Mouse (Mus musculus): ENCODE results near the gene Smim11. TPM values are rescaled to one million over a fixed set of nuclear protein-coding genes. Genes with fewer than 3 reads are reported as not detected.

The Smim11 gene
- total RNA-seq (2014; rRNA removed; ENCODE audit: low replicate concordance) (12.3 and 17.5 TPM in 2 replicates), polyA plus RNA-seq (2015; fragmentation: Nextera tagmentation; extraction: Ambion mirVana) (165 and 187 TPM in 2 replicates)

- TF ChIP-seq EP300 (IDR thresholded peaks at IDR 0.05; ENCODE audit: low read depth) (no peak), CTCF (IDR thresholded peaks at IDR 0.05; ENCODE audit: low read depth) (no peak)
- peak; percentile 92 for ATAC-seq (ENCODE audit: insufficient read depth, low read depth)
- DNase-seq (ENCODE audit: low spot score) = peak; percentile 98
- Histone ChIP-seq H3K9me3 (replicated peaks; ENCODE audit: control insufficient read depth, low read length) (no peaks in the 10 kb centered on the region), H3K4me3 (ENCODE audit: low read depth, low read length) (peak within 1 kb of the TSS; percentile 75), H3K27ac (ENCODE audit: low read depth) (peak within 1 kb of the TSS; percentile 89), H3K9ac (replicated peaks; ENCODE audit: low read depth, low read length) (peak within 1 kb of the TSS; percentile 74), H3K27me3 (ENCODE audit: control insufficient read depth, insufficient read depth, low read length) (no peaks in the 10 kb centered on the region), H3K36me3 (replicated peaks; ENCODE audit: control insufficient read depth, insufficient read depth, low read length) (peaks cover 8% of the 10 kb centered on the region), H3K4me2 (ENCODE audit: low read depth, low read length) (peak within 1 kb of the TSS; percentile 78), H3K4me1 (ENCODE audit: control insufficient read depth, insufficient read depth) (peaks cover 27% of the 10 kb centered on the region)
- WGBS = 6% methylated on average over 32 of the region's 32 CpGs
Observed at GRCm38 (mm10) chr16:92300649-92301411, at the start of gene Smim11. Gene Smim11 (plus strand): TSS chr16:92301286.

DNA sequence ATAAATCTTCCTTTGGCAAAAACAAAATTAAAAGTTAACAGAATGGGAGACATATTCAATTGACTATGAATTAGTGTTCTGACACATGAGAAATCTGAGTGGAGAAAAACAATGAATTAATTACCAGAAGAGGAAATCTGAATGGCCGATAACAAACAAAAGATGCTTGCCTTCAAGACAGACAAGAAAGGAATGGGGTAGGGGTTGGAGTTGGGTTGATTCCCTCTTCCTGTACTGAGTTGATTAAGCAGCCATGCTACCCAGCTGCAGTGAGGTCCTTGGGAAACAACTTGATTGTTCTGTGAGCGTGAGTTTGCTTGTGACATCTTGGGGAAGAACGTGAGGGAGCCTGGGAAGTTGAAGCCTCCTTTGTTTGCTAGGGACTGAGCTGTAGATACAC lies 46.8 kb upstream of the Smim11 start:
- ATAC-seq (ENCODE audit: insufficient read depth, low read depth) (no peak), DNase-seq (ENCODE audit: low spot score) (no peak)
- WGBS = 80% methylated on average over 3 of the region's 3 CpGs
- H3K9ac ChIP-seq (replicated peaks; ENCODE audit: low read depth, low read length) = no peak overlapping the region
- H3K4me2 ChIP-seq (ENCODE audit: low read depth, low read length) = no peak overlapping the region
- peaks cover 5% of the 10 kb centered on the region; the same call in 1 of the 2 replicates for H3K4me1 ChIP-seq (ENCODE audit: control insufficient read depth, insufficient read depth)
- no peak overlapping the region for H3K27ac ChIP-seq (ENCODE audit: low read depth)
- no peak overlapping the region for H3K4me3 ChIP-seq (ENCODE audit: low read depth, low read length)
- no peaks in the 10 kb centered on the region for H3K36me3 ChIP-seq (replicated peaks; ENCODE audit: control insufficient read depth, insufficient read depth, low read length)
- no peaks in the 10 kb centered on the region for H3K27me3 ChIP-seq (ENCODE audit: control insufficient read depth, insufficient read depth, low read length)
- no peak for TF ChIP-seq EP300 (IDR thresholded peaks at IDR 0.05; ENCODE audit: low read depth)
- H3K9me3 ChIP-seq (replicated peaks; ENCODE audit: control insufficient read depth, low read length) = no peaks in the 10 kb centered on the region

DNA sequence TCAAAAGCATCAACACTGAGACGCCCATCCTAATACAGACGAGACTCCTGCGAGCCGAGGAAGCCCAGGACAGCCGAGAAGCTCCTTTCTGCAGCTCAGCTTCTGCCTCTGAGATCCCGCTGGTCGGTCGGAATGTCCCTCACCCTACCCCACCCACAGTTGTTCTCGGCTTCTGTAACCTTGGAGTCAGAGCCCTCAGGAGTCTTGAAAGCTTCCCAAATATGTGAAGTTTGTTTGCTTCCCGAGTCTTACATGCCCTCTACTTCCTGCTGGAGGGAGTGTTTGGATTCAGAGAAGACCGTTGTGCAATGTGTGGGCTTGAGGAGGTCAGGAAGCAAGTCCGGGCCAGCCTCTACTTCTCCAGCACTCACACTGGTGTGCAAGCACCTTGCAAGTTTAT lies 33.2 kb upstream of the Smim11 start:
- ATAC-seq (ENCODE audit: insufficient read depth, low read depth) (no peak), DNase-seq (ENCODE audit: low spot score) (no peak)

DNA sequence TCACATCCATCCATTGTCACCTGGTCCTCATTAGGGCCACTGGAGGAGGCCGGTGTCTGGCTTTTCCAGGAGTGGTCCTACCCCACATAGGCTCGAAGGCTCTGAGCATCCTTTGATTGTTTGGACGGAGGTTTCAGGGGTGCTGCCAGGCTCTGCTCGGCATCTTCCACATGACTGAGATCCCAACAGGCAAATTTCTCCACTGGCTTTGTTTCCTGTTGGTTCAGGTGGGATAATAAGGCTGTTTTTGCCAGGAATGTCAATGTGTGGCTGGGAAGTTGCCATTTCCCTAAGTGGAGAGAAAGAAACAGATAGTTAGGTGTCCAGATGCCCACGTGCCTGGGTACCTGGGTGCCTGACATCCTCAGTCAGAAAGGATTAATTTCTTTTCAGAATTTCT lies 26.6 kb upstream of the Smim11 start:
- Histone ChIP-seq H3K4me3 (ENCODE audit: low read depth, low read length) (no peak overlapping the region), H3K36me3 (replicated peaks; ENCODE audit: control insufficient read depth, insufficient read depth, low read length) (no peaks in the 10 kb centered on the region), H3K27ac (ENCODE audit: low read depth) (no peak overlapping the region), H3K4me2 (ENCODE audit: low read depth, low read length) (no peak overlapping the region), H3K4me1 (ENCODE audit: control insufficient read depth, insufficient read depth) (no peaks in the 10 kb centered on the region), H3K27me3 (ENCODE audit: control insufficient read depth, insufficient read depth, low read length) (no peaks in the 10 kb centered on the region), H3K9ac (replicated peaks; ENCODE audit: low read depth, low read length) (no peak overlapping the region), H3K9me3 (replicated peaks; ENCODE audit: control insufficient read depth, low read length) (no peaks in the 10 kb centered on the region)
- DNase-seq (ENCODE audit: low spot score) (no peak), ATAC-seq (ENCODE audit: insufficient read depth, low read depth) (no peak)
- 74% methylated on average over 5 of the region's 5 CpGs for WGBS
- TF ChIP-seq CTCF (IDR thresholded peaks at IDR 0.05; ENCODE audit: low read depth) (no peak), EP300 (IDR thresholded peaks at IDR 0.05; ENCODE audit: low read depth) (no peak)

More for the DNA sequence above, 33.2 kb upstream of the Smim11 start:
- 70% methylated on average over 12 of the region's 12 CpGs for WGBS
- no peaks in the 10 kb centered on the region for H3K9me3 ChIP-seq (replicated peaks; ENCODE audit: control insufficient read depth, low read length)
- no peak overlapping the region for H3K27ac ChIP-seq (ENCODE audit: low read depth)
- no peak overlapping the region for H3K4me2 ChIP-seq (ENCODE audit: low read depth, low read length)
- H3K27me3 ChIP-seq (ENCODE audit: control insufficient read depth, insufficient read depth, low read length) = no peaks in the 10 kb centered on the region
- no peak overlapping the region for H3K4me3 ChIP-seq (ENCODE audit: low read depth, low read length)
- no peak overlapping the region for H3K9ac ChIP-seq (replicated peaks; ENCODE audit: low read depth, low read length)
- TF ChIP-seq EP300 (IDR thresholded peaks at IDR 0.05; ENCODE audit: low read depth) (no peak), CTCF (IDR thresholded peaks at IDR 0.05; ENCODE audit: low read depth) (no peak)
- no peaks in the 10 kb centered on the region for H3K36me3 ChIP-seq (replicated peaks; ENCODE audit: control insufficient read depth, insufficient read depth, low read length)
- no peaks in the 10 kb centered on the region for H3K4me1 ChIP-seq (ENCODE audit: control insufficient read depth, insufficient read depth)

DNA sequence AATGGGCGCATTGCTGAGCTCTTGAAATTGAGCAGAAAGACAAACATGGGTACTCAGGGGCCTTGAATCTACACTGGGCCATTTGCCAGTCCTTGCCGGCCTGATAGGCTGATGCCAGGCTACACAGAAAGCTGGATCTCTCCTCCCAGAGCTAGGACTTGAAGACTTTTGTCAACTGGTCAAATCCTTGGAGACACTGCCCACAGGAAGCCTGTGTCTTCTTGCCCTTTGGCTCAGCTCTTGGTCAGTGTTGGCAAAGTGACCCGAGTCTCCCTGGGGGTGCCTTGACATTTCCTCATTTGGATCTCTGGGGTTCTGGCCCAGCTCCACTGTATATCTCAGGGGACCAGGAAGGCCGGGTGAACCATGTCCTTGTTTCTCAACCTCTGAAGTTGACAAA lies 25.6 kb upstream of the Smim11 start:
- H3K36me3 ChIP-seq (replicated peaks; ENCODE audit: control insufficient read depth, insufficient read depth, low read length) = no peaks in the 10 kb centered on the region
- H3K4me2 ChIP-seq (ENCODE audit: low read depth, low read length) = no peak overlapping the region
- no peak for ATAC-seq (ENCODE audit: insufficient read depth, low read depth)
- no peak for TF ChIP-seq EP300 (IDR thresholded peaks at IDR 0.05; ENCODE audit: low read depth)
- TF ChIP-seq CTCF (IDR thresholded peaks at IDR 0.05; ENCODE audit: low read depth) = no peak
- H3K9me3 ChIP-seq (replicated peaks; ENCODE audit: control insufficient read depth, low read length) = no peaks in the 10 kb centered on the region
- no peaks in the 10 kb centered on the region for H3K4me1 ChIP-seq (ENCODE audit: control insufficient read depth, insufficient read depth)
- DNase-seq (ENCODE audit: low spot score) = no peak
- H3K9ac ChIP-seq (replicated peaks; ENCODE audit: low read depth, low read length) = no peak overlapping the region
- H3K4me3 ChIP-seq (ENCODE audit: low read depth, low read length) = no peak overlapping the region
- no peaks in the 10 kb centered on the region for H3K27me3 ChIP-seq (ENCODE audit: control insufficient read depth, insufficient read depth, low read length)
- no peak overlapping the region for H3K27ac ChIP-seq (ENCODE audit: low read depth)
- WGBS = 60% methylated on average over 4 of the region's 4 CpGs

DNA sequence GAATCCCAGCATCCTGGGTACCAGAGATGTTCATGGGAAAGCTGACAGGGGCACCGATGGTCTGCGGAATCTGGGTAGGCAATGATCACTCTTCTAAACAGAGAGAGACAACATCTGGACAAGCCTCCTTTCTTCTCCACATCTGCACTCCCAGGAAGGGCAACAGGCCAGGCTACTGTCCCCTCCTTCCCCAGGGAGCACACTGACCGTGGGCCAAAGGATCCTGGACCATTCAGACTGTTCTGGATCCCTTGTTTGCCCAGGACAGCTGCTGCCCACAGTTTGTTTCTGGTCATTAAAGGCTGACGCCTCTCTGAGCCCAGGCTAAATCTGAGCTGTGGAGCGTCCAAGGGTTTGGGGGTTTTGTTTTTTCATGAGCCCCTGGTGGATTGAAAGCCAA lies 18.4 kb upstream of the Smim11 start:
- Histone ChIP-seq H3K9ac (replicated peaks; ENCODE audit: low read depth, low read length) (no peak overlapping the region), H3K36me3 (replicated peaks; ENCODE audit: control insufficient read depth, insufficient read depth, low read length) (no peaks in the 10 kb centered on the region), H3K9me3 (replicated peaks; ENCODE audit: control insufficient read depth, low read length) (no peaks in the 10 kb centered on the region), H3K27ac (ENCODE audit: low read depth) (no peak overlapping the region), H3K4me1 (ENCODE audit: control insufficient read depth, insufficient read depth) (no peaks in the 10 kb centered on the region), H3K27me3 (ENCODE audit: control insufficient read depth, insufficient read depth, low read length) (no peaks in the 10 kb centered on the region), H3K4me3 (ENCODE audit: low read depth, low read length) (no peak overlapping the region), H3K4me2 (ENCODE audit: low read depth, low read length) (no peak overlapping the region)
- TF ChIP-seq CTCF (IDR thresholded peaks at IDR 0.05; ENCODE audit: low read depth) (no peak), EP300 (IDR thresholded peaks at IDR 0.05; ENCODE audit: low read depth) (no peak)
- no peak for DNase-seq (ENCODE audit: low spot score)
- no peak for ATAC-seq (ENCODE audit: insufficient read depth, low read depth)
- WGBS = 85% methylated on average over 5 of the region's 5 CpGs

Measured in heart, postnatal 0 days (tissue).